Mouse (Mus musculus) C2C12 (cell line): ENCODE results near the gene Wwox. TPM values are rescaled to one million over a fixed set of nuclear protein-coding genes. Genes with fewer than 3 reads are reported as not detected.

Experiments used
- H3K27me3 ChIP-seq: one replicate; pipeline ENCODE4 v1.6.1; 2011; ENCODE audit not compliant: control insufficient read depth, insufficient read depth, insufficient read length
- H3K36me3 ChIP-seq: one replicate; pipeline ENCODE4 v1.6.1; 2011; ENCODE audit not compliant: control insufficient read depth, insufficient read depth
- H3K4me3 ChIP-seq: one replicate; pipeline ENCODE4 v1.5.1; 2011; ENCODE audit warnings: mild to moderate bottlenecking, control low read depth; ENCODE audit not compliant: poor library complexity, insufficient read depth, severe bottlenecking
- H3K79me2 ChIP-seq: one replicate; pipeline ENCODE4 v1.6.1; 2011; ENCODE audit not compliant: control insufficient read depth, insufficient read depth
- H3K79me3 ChIP-seq: one replicate; pipeline ENCODE4 v1.6.1; 2011; ENCODE audit warnings: low read depth, control low read depth
- H3ac ChIP-seq: one replicate; pipeline ENCODE3; 2011; ENCODE audit warnings: low read depth; ENCODE audit not compliant: control insufficient read depth, insufficient read length
- CEBPB ChIP-seq: IDR thresholded peaks from one replicate; pipeline ENCODE4 v1.6.1; 2011; ENCODE audit warnings: low read depth, mild to moderate bottlenecking, control low read depth, moderate library complexity
- CTCF ChIP-seq: IDR thresholded peaks from one replicate; pipeline ENCODE4 v1.5.1; 2011; ENCODE audit not compliant: control insufficient read depth, insufficient read depth, insufficient read length
- FOSL1 ChIP-seq: IDR thresholded peaks from one replicate; pipeline ENCODE4 v1.8.0; 2011; ENCODE audit warnings: mild to moderate bottlenecking, low read length; ENCODE audit not compliant: poor library complexity, insufficient read depth, severe bottlenecking
- MAX ChIP-seq: IDR thresholded peaks from one replicate; pipeline ENCODE4 v1.6.1; 2011; ENCODE audit warnings: mild to moderate bottlenecking, control low read depth
- MYOD1 ChIP-seq: IDR thresholded peaks from one replicate; pipeline ENCODE4 v1.6.1; 2011; ENCODE audit warnings: low read depth; ENCODE audit not compliant: control insufficient read depth, insufficient read length
- MYOG ChIP-seq: IDR thresholded peaks from one replicate; pipeline ENCODE4 v1.6.1; 2011; ENCODE audit not compliant: control insufficient read depth, insufficient read length; ENCODE audit errors: extremely low read depth
- USF1 ChIP-seq: IDR thresholded peaks from one replicate; pipeline ENCODE4 v1.6.1; 2011; ENCODE audit warnings: low read depth, mild to moderate bottlenecking, control low read depth, moderate library complexity
- polyA plus RNA-seq: library from polyadenylated mRNA; unstranded; fragments of >200 nt; fragmentation: generic; extraction: Trizol; gene quantifications from one replicate; pipeline ENCODE4 v1.2.1, GENCODE M21; 2012; ENCODE audit warnings: missing spikeins

Gene Wwox
- polyA plus RNA-seq, 1 experiment, result 3.7 TPM

DNA sequence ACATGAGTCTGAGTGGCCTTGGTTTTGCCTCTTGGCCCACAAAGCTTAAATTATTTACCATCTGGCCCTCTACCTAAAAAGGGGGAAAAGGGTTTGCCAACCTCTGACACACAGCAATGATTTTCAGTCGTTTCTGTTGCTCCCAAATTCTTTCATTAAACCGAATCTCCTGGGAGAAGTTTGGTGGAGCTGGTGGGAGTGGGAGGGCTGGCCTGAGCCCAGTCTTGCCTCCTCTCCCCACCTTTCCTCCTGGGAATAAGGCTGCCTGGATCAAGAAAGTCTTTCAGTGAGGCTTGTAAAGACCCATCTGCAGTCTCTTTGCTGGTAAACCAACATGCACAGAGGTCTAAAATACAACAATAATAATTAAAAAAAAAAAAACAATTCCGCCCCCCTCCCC lies 113.2 kb downstream of the Wwox start:
- Histone ChIP-seq H3K79me2 (no peaks in the 10 kb centered on the region), H3K36me3 (no peaks in the 10 kb centered on the region), H3K79me3 (no peaks in the 10 kb centered on the region), H3ac (no peak overlapping the region), H3K27me3 (no peaks in the 10 kb centered on the region), H3K4me3 (no peak overlapping the region)
- TF ChIP-seq USF1, result no peak
- no peak for TF ChIP-seq CTCF
- TF ChIP-seq MYOG, result no peak
- no peak for TF ChIP-seq MYOD1
- TF ChIP-seq MAX, result no peak
- TF ChIP-seq FOSL1, result no peak

DNA sequence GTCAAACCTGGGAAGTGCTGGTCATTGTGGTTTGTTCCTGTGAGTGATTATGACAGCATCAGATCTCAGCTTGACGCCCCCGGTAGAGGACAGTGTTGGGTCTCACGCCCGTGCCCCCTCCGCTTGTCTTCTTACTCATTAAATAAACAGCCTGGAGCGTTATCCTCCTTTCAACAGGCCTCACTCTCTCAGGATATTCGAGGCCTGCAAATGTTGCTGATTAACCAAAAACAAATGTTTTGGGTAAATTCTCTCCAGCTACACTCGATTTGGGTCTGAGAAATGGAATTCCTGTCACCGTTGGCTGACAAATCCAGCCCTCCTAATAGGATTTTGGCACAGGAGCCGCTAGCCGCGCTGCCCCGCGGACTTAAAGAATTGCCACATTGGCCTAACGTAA lies 115.5 kb downstream of the Wwox start:
- TF ChIP-seq CEBPB (no peak), MAX (no peak), USF1 (no peak), MYOG (no peak), MYOD1 (no peak)
- Histone ChIP-seq H3K79me2 (no peaks in the 10 kb centered on the region), H3K36me3 (no peaks in the 10 kb centered on the region), H3K79me3 (no peaks in the 10 kb centered on the region), H3ac (no peak overlapping the region), H3K27me3 (no peaks in the 10 kb centered on the region), H3K4me3 (no peak overlapping the region)

- no peak for TF ChIP-seq USF1
- TF ChIP-seq CEBPB, result no peak
- no peak for TF ChIP-seq MYOG
- no peak for TF ChIP-seq CTCF
- no peak for TF ChIP-seq FOSL1
- TF ChIP-seq MAX, result no peak
- no peak for TF ChIP-seq MYOD1
- no peaks in the 10 kb centered on the region for H3K27me3 ChIP-seq
- no peaks in the 10 kb centered on the region for H3K79me2 ChIP-seq
- no peak overlapping the region for H3ac ChIP-seq
- no peak overlapping the region for H3K4me3 ChIP-seq
- H3K36me3 ChIP-seq, result no peaks in the 10 kb centered on the region
- no peaks in the 10 kb centered on the region for H3K79me3 ChIP-seq
These were observed 116.2 kb downstream of the Wwox start for GRCm38 (mm10) chr8:114555491-114556202.

DNA sequence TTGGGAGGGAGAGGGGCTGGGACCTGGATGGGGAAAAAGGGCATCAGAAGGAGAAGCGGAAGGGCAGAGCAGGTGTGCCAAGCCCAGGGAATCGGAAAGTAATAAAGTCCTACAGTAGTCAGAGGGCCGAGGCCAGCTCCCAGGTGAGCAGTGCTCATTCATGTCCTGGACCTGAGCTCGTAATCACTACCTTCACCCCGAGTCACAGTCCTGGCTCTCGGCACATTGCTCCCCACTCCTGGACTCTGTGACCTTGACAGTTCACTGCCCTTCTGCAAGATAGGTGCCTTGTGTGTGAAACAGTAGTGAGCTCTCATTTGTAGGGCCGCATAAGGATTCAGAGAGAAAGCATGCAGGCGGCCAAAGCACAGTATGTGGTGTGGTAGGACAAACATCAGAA lies 121.7 kb downstream of the Wwox start:
- Histone ChIP-seq H3ac (no peak overlapping the region), H3K79me3 (no peaks in the 10 kb centered on the region), H3K27me3 (no peaks in the 10 kb centered on the region), H3K79me2 (no peaks in the 10 kb centered on the region), H3K36me3 (no peaks in the 10 kb centered on the region), H3K4me3 (no peak overlapping the region)
- TF ChIP-seq MYOG (no peak), CEBPB (no peak), MAX (no peak), MYOD1 (no peak), USF1 (no peak), FOSL1 (no peak), CTCF (no peak)

- Histone ChIP-seq H3K79me2 (no peaks in the 10 kb centered on the region), H3K36me3 (no peaks in the 10 kb centered on the region), H3ac (no peak overlapping the region), H3K27me3 (no peaks in the 10 kb centered on the region), H3K79me3 (no peaks in the 10 kb centered on the region), H3K4me3 (no peak overlapping the region)
- no peak for TF ChIP-seq FOSL1
- no peak for TF ChIP-seq CEBPB
- TF ChIP-seq USF1, result no peak
- no peak for TF ChIP-seq MAX
- no peak for TF ChIP-seq MYOD1
- TF ChIP-seq CTCF, result no peak
- no peak for TF ChIP-seq MYOG
These were observed 123.0 kb downstream of the Wwox start for GRCm38 (mm10) chr8:114562486-114562885.

- no peak for TF ChIP-seq MAX
- no peak for TF ChIP-seq CEBPB
- TF ChIP-seq FOSL1, result no peak
- TF ChIP-seq USF1, result no peak
- Histone ChIP-seq H3K79me2 (no peaks in the 10 kb centered on the region), H3ac (no peak overlapping the region), H3K4me3 (no peak overlapping the region), H3K27me3 (no peaks in the 10 kb centered on the region), H3K36me3 (no peaks in the 10 kb centered on the region), H3K79me3 (no peaks in the 10 kb centered on the region)
These were observed 123.9 kb downstream of the Wwox start for GRCm38 (mm10) chr8:114563361-114563760.
